Mouse (Mus musculus): Measurements from ENCODE around the gene Cd3eap.

Gene Cd3eap

GRCm38 (mm10) chr7:19359299-19359891, at the start of gene Cd3eap, which contains the start of gene Ppp1r13l:
Cd3eap (minus strand) TSS chr7:19359483.
Ppp1r13l (plus strand) TSS chr7:19359749.
- peak; percentile 71 for DNase-seq (ENCODE audit: low spot score)

- no peak for DNase-seq (ENCODE audit: low spot score)
These were observed 46.1 kb upstream of the Cd3eap start for GRCm38 (mm10) chr7:19405417-19405816.

DNA sequence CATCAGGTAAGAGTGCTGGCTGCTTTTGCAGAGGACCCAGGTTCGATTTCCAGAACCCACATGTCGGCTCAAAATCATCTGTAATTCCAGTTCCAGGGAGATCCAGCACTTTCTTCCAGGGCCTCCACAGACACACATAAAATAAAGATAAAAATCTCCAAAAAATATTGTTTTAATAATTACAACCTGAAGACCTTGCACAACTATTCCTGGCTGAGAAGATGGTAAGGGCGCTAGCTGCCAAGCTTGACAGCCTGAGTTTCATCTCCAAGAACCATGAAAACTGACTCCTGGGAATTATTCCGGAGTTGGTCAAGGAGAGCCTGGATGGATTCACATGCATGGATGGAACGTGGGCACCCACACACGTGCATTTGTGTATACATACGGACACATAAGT, 45.2 kb upstream of the Cd3eap start, which contains the start of gene Ckm:
TSS of gene Ckm (plus strand) at position 301 of the 400 bp plus-strand sequence.
- no peak for DNase-seq (ENCODE audit: low spot score)

DNA sequence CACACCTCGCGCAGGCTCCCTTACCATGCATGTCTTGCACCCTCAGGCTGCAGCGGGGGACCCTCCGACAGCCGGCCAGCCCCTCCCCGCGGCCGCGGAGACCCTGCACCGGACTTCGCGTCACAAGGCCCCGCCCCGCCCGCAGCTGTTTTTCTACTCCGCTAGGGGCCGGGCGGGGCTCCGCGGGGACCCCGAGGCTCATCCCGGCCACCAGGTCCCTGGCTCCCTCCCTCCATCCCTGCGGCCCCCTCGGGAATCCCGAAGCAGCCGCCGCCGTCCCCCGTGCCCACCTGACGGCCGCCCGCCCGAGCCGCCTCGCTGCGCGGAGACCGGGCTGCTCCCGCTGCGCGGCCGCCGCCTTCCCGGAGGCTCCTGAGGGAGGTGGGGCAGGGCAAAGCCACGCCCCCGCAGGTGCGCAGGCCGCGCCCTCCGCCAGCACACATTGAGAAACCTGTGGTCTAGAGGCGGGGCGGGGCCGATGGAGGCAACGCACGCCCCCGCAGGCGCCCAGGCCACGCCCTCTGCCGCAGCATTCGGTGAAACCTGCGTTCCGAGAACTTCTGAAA, 44.5 kb upstream of the Cd3eap start, which contains the start of gene Klc3:
TSS of gene Klc3 (minus strand) at position 374 of the 566 bp plus-strand sequence.
- DNase-seq (ENCODE audit: low spot score) = peak; percentile 43

- no peak for DNase-seq (ENCODE audit: low spot score)
These were observed 43.3 kb upstream of the Cd3eap start for GRCm38 (mm10) chr7:19402535-19403112.

GRCm38 (mm10) chr7:19400946-19401345, 41.7 kb upstream of the Cd3eap start:
- no peak for DNase-seq (ENCODE audit: low spot score)

GRCm38 (mm10) chr7:19399496-19400280, 40.4 kb upstream of the Cd3eap start:
- no peak for DNase-seq (ENCODE audit: low spot score)

DNA sequence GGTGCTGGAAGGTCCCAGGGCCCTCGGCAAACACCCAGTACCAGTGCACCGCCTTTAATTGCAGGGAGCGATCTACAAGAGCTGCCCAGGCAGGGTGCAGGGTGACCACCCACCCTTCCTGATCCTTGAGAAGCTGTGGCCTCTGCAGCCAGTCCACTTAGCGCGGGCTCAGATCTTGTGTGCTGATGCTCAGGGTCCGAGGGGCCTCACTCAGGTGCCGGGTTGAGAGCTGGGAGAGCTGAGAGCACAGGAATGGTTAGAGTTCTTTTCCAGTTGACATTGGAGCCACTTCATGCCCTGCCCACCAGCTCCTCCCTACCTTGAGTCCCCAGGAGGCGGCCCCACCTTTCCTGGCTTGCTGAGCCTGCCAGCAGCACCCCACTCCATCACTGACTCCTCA, 35.2 kb upstream of the Cd3eap start:
- DNase-seq (ENCODE audit: low spot score) = no peak

DNA sequence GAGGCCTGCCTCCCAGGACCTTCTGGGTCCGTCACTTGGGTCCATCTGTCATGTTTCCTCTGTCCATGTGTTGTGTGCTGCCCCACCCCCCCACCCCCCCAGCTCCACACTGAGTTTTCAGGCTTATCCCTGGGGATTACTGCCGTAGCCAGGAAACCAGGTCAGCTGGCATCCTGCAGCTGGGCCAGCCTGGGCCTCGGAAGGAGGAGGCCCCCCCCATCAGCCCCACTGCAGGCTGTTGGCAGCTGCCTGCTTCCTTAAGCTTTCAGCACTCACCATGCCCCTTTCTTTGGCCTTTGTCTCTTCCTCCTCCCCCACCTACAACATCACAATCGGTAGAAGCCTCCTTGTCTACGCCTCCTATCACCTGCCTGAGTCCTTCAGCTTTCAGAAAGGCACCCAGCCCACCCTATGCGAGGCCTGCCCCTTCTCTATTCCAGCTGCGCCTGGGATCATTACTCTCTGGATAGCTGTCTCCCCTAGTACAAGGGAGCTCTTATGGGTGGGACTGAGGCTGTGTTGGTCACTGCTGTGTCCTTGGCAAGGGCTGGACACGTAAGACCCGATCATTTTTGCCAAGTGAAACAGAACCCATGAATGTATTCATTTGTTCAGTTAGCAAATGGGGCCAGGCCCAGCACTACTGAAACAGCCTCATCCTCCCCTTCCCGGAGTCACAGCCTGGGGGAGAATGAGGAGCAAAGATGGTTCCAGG, 29.6 kb upstream of the Cd3eap start:
- DNase-seq (ENCODE audit: low spot score) = no peak

GRCm38 (mm10) chr7:19383708-19384107, 24.4 kb upstream of the Cd3eap start:
- DNase-seq (ENCODE audit: low spot score) = no peak

DNA sequence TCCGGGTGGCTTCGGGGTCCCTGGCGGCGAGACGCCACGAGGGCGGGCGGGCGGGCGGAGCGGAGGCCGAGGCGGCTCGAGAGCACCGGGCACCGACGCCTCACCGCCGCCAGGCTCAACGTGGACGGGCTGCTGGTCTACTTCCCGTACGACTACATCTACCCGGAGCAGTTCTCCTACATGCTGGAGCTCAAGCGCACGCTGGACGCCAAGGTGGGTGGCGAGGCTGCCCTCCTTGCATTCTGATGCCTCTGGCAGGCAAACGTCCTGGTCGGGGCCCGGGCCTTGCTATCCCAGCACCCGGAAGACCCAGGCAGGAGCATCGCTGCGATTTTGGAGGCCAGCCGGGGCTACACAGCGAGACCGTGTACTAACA, 22.9 kb upstream of the Cd3eap start:
- no peak for DNase-seq (ENCODE audit: low spot score)

GRCm38 (mm10) chr7:19381377-19382165, 22.3 kb upstream of the Cd3eap start, which contains the start of gene Ercc2:
Ercc2 (plus strand) TSS chr7:19382010.
- peak; percentile 97 for DNase-seq (ENCODE audit: low spot score)

- no peak for DNase-seq (ENCODE audit: low spot score)
These were observed 18.8 kb upstream of the Cd3eap start for GRCm38 (mm10) chr7:19378049-19378448.

DNA sequence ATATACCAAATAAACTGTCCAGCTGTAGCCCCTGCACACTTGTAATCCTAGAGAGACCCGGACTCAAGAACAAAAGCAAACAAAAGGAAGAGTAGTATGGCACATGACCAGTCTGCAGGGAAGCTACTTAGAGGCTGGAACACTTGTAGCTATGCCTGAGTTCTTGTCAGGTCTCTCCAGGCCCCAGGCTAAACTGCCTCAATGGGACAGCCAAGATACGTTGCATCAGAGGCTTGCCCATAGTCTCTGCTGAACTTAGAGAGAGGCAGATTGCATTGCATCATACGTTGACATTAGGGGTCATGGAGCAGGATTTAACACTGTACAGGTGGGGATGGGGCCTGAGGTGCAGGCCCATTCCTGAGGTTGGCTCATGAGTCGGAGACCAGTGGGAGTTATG, 16.7 kb upstream of the Cd3eap start:
- DNase-seq (ENCODE audit: low spot score) = no peak

GRCm38 (mm10) chr7:19375368-19375767, 16.1 kb upstream of the Cd3eap start:
- DNase-seq (ENCODE audit: low spot score) = no peak

DNA sequence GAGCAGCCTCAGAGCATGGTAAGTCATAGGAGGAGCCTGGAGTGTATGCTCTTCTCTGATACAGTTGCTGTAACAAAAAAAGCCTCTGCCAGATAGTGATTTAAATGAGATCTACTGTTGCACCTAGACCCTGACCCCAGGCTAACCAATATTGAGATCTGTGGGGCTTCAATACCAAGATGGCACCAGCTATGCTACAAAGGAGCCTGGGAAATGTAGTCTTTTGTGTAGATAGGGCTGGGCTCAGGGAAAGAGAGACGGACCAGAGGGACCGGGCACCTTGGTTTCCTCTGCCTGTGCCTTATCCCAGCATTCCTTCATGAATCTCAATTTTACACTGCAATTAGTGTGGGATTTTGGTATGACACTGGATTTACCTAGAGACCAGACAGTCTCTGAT, 14.1 kb upstream of the Cd3eap start:
- no peak for DNase-seq (ENCODE audit: low spot score)

DNA sequence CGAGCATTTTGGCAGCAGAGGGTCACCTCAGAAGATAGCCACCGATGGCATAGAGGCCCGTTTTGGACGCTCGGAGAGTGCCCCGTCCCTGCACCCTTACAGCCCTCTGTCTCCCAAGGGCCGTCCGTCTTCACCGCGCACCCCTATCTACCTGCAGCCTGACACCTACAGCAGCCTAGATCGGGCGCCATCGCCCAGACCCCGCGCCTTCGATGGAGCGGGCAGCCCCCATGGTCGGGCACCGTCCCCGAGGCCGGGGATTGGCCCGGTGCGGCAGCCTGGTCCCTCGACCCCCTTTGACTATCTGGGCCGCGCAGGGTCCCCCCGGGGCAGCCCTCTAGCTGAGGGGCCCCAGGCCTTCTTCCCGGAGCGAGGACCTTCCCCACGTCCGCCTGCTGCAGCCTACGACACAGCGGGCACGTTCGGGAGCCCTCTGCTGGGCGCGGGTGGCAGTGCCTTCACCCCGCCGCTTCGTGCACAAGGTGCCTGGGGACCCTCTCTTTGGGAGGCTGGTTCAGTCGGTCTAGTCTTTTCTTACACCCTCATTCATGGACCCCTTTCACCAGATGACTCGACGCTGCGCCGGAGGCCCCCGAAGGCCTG, 10.6 kb upstream of the Cd3eap start:
- DNase-seq (ENCODE audit: low spot score) = no peak

GRCm38 (mm10) chr7:19368380-19368779, 9.1 kb upstream of the Cd3eap start:
- DNase-seq (ENCODE audit: low spot score) = no peak

- DNase-seq (ENCODE audit: low spot score) = no peak
These were observed 6.1 kb upstream of the Cd3eap start for GRCm38 (mm10) chr7:19365376-19365775.

DNA sequence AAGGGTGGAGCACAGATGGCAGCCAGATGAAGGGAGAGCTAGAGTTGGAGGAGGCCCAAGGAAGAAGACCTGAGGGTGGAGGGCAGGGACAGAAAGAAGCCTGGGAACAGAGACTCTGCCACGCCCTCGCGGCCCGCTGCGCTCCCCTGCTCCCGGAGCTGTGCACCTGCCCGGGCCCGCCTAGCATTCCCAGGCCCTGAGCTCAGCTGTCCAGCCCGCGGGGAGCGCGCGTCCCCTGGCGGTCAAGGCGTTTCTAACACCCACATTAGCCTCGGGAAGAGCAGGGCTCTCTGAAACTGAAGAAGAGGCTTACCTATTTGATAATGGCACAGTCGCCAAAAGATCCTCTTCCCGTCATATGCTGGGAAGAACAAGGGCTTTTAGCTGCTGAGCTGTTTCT, 4.6 kb upstream of the Cd3eap start:
- peak; percentile 42 for DNase-seq (ENCODE audit: low spot score)

DNA sequence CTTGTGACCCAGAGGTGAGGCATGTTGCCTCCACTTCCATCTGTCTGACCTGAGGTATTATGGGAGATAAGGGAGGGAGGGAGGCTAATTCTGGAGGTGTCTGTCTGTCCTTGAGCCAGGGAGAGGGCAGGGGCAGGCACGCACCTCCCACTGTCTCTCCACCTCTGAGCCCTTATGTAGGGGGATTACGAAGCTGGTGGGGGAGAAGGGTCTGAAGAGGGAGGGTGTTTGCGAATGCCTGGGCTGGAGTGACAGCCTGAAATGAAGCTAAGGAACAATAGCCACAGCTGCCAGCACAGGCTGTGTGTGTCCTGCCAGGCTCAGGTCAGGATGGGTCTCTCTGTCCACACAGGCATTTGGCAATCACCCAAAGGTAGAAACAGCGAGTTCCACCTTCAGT, 3.0 kb upstream of the Cd3eap start:
- no peak for DNase-seq (ENCODE audit: low spot score)

Measured in ovary, adult 18-20 months (tissue).